Mouse (Mus musculus): ENCODE results near the gene Tnxb.

Gene Tnxb

DNA sequence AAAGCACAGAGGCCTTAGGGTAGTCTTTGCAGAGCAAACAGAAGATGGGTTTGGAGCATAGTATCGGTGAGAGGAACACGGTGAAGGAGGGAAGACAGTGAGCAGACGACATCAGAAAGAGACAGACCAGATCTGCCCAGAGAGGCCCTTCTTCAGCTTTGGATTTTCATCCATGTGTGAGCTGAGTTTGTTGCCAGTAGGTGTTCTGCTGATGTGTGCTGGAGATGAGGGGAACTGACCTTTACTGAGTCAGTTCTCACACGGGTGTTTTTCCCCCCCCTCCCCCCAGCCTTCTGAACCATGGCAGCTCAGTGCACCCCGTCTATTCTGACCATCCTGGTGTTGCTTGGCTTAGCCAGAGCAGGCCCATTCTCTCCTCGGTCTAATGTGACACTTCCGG, at the start of gene Tnxb:
Gene Tnxb, plus strand, starts transcription at position 301 of the 400 bp plus-strand sequence.
- in situ Hi-C loops (cut with MboI; ENCODE audit: unreplicated experiment in 2 of 2), result no loop called here

DNA sequence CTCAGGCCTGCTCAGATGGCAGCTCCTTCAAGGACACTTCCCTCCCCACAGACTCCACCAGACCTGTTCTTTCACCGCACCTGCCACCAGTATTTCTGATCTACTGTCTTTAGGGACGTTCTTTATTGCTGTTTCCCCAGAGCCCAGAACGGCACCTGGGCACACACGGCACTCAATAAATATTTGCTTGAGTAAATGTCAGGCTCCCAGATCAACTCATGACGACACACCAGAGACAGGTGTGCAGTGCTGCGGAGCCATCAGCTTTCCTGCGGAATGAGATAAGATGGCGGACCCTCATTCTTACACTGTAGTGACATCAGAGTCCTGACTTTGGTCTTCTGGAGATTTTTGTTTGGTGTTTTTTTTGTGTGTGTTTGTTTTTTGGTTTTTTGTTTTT, 49.3 kb upstream of the Tnxb start:
- in situ Hi-C loops (cut with MboI; ENCODE audit: unreplicated experiment in 2 of 2), result no loop called here

DNA sequence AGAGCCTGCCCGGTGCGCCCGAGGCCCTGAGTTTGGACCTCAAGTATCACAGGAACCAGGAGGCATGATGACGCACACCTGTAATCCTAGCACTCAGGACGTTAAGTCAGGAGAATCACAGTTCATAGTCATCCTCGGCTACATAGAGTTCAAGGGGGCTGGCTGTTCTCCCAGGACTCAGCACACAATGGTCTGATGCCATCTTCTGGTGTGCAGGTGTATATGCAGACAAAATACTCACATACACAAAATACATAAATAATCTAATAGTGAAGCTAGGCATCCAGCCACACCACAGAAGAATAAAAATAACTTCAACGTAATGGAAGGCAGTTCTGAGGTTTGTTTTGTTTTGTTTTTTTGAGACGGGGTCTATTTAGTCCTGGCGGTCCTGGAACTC, 47.2 kb upstream of the Tnxb start:
- in situ Hi-C loops (cut with MboI; ENCODE audit: unreplicated experiment in 2 of 2), result no loop called here

DNA sequence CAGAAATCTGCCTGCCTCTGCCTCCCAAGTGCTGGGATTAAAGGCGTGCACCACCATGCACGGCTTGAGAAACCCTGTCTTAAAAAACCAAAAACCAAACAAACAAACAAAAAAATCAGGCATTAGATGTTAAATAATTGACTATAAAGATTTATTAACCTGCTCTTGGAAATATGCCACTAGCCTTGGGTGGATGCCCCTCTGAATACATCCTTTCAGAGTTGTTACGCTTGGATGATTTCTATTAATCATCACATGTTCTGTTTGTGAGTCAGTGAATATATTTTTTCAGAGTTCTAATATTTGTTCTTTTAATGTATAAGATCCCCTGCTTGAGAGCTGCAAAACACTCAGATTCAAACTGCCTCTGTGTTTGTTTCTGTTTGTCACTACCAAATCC, 45.4 kb upstream of the Tnxb start:
- in situ Hi-C loops (cut with MboI; ENCODE audit: unreplicated experiment in 2 of 2), result loop anchor here (5.0 to 25.0 kb wide), 2 partner anchors 87 to 312 kb away; partner anchors contain the start of gene Neu1 (in 1 of the 2)

DNA sequence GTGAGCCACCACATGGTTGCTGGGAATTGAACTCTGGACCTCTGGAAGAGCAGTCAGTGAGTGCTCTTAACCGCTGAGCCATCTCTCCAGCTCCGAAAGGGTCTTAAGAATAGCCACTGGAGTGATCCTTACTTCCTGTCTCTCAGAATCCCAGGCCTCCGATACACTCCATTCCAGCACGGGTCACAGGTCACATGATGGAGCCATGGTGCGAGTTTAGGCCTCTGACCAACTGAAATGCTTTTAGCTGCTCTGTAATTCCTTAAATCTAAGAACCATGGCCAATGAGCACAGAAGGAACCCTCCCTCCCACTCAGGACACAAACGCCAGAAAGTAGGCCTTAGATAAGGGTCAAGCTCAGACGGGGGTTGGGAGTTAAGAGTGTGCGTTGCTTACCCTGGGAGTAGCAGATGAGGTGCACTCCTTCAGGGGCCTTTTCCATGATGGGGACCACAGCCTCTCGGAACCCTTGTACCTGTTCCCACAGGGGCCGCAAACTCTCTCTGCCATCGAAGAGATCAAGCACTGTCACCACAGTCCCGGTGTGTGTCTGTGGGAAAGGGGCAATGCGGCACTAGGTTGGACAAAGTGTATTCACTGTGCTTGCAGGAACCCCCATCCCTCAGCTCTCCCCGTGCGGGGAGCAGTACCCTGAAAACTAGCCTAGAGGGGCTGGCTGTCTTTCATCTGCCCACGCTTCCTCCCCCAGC, 44.1 kb upstream of the Tnxb start:
- in situ Hi-C loops (cut with MboI; ENCODE audit: unreplicated experiment in 2 of 2), result loop anchor here (5.0 to 25.0 kb wide), 2 partner anchors 86 to 311 kb away; partner anchors contain the start of gene Neu1 (in 1 of the 2)

DNA sequence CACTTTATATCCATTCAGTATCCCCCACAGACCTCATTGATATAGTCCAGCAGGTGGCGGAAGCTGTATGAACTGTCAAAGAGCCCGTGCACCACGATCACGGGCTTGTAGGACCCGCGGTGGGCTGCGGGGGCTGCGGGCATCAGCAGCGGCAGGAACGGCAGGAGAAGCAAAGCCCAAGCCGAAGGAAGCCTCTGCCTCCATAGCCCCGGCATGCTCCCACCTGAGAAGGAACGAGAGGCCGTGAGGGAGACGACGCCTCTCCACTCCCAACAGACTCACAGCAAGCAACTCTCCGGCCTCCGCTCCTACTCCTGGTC, 43.6 kb upstream of the Tnxb start:
- in situ Hi-C loops (cut with MboI; ENCODE audit: unreplicated experiment in 2 of 2), result loop anchor here (5.0 to 25.0 kb wide), 2 partner anchors 86 to 311 kb away; partner anchors contain the start of gene Neu1 (in 1 of the 2)

DNA sequence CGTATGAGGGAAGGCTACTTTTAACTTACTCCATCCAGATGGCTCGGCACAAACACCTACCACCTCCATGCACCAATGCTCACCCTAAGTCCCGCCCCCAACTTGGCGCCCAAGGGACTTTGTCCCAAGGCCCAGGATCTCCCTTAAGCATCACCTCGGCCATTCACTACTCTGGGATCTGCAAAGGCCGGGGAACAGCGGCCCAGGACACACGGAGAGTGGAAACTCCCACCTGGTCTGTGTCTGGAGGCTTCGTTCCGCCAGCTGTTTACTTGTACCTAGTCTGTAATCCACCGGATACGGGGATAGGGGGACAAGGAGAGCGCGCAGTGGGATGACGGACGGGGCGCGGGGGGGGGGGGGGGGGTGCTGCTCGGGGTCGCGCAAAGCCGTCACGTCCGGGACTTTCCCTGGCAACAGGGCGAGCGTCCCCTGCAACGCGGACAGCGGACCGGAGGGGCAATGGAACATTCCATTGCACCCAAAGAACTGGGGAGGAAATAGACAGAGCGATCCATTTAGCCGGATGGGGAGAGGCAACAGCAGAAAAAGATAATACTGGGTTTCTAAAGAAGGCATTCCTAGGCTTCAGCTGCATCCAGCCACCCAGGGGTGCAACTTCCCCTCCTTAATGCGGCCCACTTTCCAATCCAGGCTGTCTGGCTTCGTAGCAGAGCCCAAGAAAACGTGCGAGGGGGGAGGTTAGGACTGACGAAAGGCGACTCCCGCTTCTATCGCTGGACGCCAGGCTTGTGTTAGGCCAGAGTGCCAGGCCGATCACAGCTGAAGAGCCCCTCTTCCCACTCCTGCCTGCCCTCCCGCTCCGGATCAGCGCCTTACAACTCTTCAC, 43.0 kb upstream of the Tnxb start:
- in situ Hi-C loops (cut with MboI; ENCODE audit: unreplicated experiment in 2 of 2), result loop anchor here (5.0 to 25.0 kb wide), 2 partner anchors 85 to 310 kb away; partner anchors contain the start of gene Neu1 (in 1 of the 2)

DNA sequence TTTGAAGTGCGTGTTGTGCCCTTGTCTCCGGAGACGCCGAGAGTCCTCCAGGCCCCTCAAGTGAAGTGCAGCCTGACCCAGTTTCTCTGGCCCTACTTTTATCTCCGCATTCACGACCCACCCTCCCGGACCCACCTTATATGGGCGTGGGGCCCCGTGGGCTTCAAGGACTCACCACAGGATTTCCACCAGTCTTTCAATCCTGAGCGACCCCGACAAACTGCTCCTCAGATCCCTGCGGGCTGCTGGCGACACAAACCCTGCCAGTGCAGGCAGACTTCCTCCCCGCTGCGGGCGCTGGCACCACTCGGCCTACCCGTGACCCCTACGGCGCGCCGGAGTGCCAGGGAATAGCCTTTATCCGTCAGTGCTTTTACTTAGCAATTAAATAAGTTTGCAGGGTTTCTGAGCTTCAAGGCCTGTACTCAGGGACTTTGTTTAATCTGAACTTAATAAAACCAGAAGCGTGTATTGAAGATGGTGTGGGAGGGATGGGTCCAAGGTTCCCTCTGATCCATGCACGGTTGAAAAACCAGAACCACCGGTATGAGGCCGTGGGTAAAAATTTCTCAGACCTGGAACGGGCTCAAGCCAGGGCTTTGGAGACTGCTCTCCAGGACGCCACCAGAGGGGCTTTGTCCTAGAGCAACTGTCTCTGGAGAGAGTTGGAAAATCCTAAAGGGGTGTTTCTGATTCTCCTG, 42.2 kb upstream of the Tnxb start, which contains the start of gene Ppt2:
Gene Ppt2, minus strand, starts transcription at position 568 of the 701 bp plus-strand sequence.
- in situ Hi-C loops (cut with MboI; ENCODE audit: unreplicated experiment in 2 of 2), result loop anchor here (5.0 to 25.0 kb wide), 2 partner anchors 84 to 309 kb away; partner anchors contain the start of gene Neu1 (in 1 of the 2)

DNA sequence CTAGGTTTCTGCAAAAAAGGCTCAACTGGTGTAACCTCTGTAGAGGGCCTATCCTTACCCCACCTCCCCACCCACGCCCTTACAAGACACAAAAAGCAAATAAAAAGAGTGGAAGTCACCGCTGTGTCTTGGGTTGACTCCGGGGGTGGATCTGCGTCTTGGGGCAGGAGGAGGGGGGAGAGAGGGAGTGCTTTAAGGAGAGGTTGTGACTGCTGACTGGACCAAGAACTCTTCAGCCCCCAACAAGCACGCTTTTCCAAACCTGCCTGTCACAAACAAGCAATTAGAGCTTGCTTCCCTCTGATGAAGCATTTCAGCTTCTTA, 41.7 kb upstream of the Tnxb start:
- in situ Hi-C loops (cut with MboI; ENCODE audit: unreplicated experiment in 2 of 2), result loop anchor here (5.0 to 25.0 kb wide), 2 partner anchors 84 to 309 kb away; partner anchors contain the start of gene Neu1 (in 1 of the 2)

DNA sequence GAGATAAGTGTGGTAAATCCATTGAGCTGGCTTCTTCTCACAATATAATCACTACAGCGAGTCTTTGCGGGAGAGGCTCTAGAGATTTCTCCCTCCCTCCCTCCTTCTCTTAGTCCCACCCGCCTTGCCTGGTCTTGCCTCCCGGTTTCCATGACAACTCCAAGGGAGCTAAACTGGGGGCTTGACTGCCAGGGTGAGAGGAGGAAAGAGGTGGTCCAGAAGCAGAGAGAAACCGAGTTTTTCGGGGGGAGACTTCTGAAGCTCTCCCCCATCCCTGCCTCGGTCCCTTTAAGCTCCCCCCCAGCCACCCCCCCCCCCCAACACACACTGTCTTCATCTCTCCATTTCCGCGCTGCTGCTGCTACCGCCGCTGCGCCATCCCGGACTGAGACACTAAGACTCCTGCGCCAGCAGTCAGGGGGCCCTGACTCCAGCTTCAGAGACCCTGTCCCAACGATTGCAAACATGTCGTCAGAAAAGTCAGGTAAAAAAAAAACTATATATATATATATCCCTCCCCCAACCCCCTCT, 41.0 kb upstream of the Tnxb start, which contains the start of gene Prrt1:
Gene Prrt1, plus strand, starts transcription at position 313 of the 531 bp plus-strand sequence.
- in situ Hi-C loops (cut with MboI; ENCODE audit: unreplicated experiment in 2 of 2), result loop anchor here (5.0 to 25.0 kb wide), 2 partner anchors 83 to 308 kb away; partner anchors contain the start of gene Neu1 (in 1 of the 2)

DNA sequence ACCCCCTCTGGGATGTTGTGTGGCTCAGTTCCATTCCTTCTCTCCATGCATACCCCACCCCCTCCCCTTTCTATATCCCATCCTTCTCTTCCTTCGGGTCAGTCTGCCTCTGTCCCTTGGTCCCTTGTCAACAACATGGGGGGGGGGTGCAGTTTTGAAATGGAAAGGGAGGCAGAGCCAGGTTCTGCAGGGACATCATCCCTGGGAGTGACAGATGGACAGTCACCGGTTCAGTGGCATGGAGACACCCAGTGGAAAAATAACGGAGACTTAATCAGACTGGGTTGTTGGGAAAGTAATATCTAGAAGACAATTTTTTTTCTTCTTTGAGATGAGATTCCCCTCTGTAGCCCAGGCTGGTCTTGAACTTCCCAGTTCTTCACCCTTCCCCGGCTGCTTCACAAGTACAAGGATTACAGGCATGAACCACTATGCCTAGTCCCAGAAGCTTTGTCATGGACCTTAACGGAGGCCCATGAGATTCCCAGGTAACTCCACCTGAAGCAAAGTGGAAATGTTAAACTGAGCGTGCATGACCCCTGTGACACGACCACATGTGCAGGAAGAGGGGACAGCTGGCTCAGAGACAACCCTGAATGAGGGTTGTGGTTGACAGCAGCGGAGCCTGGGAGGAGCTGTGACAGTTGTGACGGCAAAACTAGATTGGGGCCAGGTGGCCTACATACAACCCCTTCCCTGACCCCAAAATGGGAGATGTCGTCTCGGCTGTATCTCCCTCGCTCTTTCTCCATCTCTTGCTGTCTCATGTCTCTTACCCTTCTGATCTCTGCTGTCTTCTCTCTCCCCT, 40.3 kb upstream of the Tnxb start:
- in situ Hi-C loops (cut with MboI; ENCODE audit: unreplicated experiment in 2 of 2), result loop anchor here (5.0 to 25.0 kb wide), 2 partner anchors 82 to 307 kb away; partner anchors contain the start of gene Neu1 (in 1 of the 2)

DNA sequence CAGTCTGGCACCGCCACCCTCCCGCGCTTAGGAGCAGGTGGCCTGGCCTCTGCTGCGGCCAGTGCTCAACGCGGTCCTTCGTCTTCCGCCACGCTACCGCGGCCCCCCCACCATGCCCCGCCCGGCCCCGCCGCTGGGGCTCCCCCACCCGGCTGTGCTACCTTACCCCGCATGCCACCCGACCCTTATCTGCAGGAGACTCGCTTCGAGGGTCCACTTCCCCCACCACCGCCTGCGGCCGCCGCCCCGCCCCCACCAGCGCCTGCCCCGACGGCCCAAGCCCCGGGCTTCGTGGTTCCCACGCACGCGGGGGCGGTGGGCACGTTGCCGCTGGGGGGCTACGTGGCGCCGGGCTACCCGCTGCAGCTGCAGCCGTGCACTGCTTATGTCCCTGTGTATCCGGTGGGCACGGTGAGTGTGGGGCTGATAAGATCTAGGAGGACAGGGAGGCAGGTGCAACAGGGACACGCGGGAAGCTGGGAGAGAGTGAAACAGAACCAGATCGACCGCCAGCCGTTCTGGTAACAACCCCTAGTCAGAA, 39.5 kb upstream of the Tnxb start:
- in situ Hi-C loops (cut with MboI; ENCODE audit: unreplicated experiment in 2 of 2), result loop anchor here in 1 of 2 experiments (25.0 kb wide), 1 partner anchor 306 kb away; the partner anchor contains the start of gene Neu1

DNA sequence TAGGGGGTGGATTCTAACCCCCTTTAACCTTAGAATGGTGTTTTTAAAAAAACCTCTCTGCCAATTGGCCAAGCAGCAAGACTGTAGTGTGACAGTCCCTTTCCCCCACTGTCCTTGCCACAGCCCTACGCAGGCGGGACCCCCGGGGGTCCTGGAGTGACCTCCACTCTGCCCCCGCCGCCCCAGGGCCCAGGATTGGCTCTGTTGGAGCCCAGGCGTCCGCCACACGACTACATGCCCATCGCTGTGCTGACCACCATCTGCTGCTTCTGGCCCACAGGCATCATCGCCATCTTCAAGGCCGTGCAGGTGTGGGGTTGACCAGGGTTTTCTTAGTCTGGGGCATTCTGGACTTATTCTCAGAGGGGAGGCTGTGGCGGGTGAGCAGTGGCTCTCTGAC, 38.7 kb upstream of the Tnxb start:
- in situ Hi-C loops (cut with MboI; ENCODE audit: unreplicated experiment in 2 of 2), result loop anchor here in 1 of 2 experiments (25.0 kb wide), 1 partner anchor 306 kb away; the partner anchor contains the start of gene Neu1

DNA sequence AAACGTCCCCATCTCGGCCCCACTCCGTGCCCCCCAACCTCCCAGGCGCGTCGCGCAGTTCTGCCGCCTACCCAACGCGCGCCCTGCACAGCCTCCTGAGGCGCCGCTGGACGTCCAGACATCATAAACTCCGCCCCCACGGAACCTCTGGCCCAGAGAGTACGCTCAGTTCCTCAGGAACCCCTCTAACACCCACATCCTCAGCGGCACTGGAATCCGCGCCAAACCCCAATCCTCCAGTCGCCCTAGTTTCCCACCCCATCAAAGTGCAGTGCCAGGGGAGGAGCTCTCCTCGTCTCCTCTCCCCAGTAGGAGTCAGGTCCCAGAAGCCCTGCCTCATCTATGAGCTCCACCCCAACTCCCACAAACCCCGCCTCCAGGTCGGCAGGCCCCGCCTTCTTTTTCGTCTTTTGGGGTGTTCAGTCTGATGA, 38.1 kb upstream of the Tnxb start:
- in situ Hi-C loops (cut with MboI; ENCODE audit: unreplicated experiment in 2 of 2), result loop anchor here in 1 of 2 experiments (25.0 kb wide), 1 partner anchor 305 kb away; the partner anchor contains the start of gene Neu1

DNA sequence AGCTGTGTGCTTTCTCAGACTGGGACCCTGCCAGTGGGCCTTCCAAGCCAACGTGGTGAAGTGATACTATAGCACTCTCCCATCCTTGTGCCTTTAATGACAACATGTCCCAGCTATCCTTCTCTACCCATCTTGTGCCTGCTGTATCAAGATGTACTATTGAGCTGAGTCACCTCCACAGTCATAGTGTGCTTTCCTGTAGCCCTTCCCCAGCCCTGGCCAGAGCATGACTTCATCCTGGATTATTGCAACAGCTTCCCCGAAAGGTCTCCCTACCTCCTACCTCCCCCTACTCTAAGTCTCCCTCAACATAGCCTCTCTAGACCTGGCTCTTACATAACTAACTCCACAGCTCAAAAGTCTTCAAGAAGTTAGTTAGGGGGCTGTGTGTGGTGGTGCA, 34.7 kb upstream of the Tnxb start:
- in situ Hi-C loops (cut with MboI; ENCODE audit: unreplicated experiment in 2 of 2), result loop anchor here in 1 of 2 experiments (25.0 kb wide), 1 partner anchor 302 kb away; the partner anchor contains the start of gene Neu1

DNA sequence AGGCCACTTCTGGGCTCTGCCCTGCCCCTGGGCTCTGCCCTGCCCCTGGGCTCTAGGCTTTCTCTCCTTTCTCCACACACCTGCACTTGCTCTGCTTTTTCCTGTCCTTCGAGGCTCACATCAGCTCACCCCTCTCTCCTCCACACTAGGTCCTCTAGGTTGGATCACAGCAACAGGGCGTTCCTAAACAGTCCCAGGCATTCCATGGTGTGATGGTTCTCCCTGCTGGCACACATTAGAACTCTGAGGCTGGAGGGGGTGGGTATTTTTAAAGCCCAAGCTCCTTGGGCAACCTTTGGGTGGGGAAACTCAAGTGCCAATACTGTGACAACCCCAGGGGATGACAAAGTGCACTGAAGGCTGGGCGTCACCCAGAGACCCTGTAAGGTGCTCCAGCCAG, 32.9 kb upstream of the Tnxb start:
- in situ Hi-C loops (cut with MboI; ENCODE audit: unreplicated experiment in 2 of 2), result loop anchor here in 1 of 2 experiments (25.0 kb wide), 1 partner anchor 300 kb away; the partner anchor contains the start of gene Neu1

DNA sequence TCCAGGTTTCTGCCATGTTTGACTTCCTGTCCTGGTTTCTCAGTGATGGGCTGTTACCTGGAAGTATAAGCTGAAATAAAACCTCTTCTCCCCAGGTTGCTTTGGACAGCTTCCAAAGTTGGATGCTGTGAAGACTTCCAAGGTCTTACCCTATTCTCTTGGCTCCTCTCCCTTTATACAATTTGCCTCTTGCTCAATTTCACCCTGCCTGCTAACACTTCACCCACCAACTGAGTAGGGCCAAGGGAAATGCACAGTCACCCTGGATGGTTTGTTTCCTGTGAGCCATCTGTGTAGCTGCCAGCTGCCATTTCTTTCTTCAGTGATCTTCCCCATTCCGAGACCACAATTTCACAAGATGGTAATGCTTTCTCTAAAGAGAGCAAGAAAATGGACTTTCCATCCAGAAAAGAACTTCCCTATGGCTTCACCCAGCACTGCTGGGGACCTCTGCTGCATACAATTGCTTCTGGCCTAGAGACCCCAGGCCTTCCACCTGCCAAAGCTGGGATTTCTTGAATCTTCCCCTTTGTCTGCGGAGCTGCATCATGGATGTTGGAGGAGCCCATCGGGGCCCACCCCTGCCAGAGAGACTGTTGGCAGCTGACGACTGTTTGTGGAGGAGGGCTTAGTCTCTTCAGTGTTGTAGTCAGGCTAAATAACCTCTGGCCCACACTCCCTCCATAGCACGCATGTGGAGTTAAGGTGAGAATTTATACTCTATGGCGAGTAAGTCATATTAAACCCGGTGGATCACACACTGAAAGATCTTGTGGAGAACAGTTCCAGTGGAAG, 30.7 kb upstream of the Tnxb start:
- in situ Hi-C loops (cut with MboI; ENCODE audit: unreplicated experiment in 2 of 2), result loop anchor here (10.0 to 25.0 kb wide), 2 partner anchors 275 to 298 kb away; partner anchors contain the start of genes Neu1 (in 1 of the 2) and Slc44a4 (in 1 of the 2)

Measured in v-Abl transformed pro-B cells (cell line).